Mouse (Mus musculus): ENCODE measurements at regions not wholly inside any gene's neighbourhood (a gene's known extent, or its start where the extent isn't known, plus 50 kb on each side); places are given as distances from the start of the nearest gene placed in this dataset.

DNA sequence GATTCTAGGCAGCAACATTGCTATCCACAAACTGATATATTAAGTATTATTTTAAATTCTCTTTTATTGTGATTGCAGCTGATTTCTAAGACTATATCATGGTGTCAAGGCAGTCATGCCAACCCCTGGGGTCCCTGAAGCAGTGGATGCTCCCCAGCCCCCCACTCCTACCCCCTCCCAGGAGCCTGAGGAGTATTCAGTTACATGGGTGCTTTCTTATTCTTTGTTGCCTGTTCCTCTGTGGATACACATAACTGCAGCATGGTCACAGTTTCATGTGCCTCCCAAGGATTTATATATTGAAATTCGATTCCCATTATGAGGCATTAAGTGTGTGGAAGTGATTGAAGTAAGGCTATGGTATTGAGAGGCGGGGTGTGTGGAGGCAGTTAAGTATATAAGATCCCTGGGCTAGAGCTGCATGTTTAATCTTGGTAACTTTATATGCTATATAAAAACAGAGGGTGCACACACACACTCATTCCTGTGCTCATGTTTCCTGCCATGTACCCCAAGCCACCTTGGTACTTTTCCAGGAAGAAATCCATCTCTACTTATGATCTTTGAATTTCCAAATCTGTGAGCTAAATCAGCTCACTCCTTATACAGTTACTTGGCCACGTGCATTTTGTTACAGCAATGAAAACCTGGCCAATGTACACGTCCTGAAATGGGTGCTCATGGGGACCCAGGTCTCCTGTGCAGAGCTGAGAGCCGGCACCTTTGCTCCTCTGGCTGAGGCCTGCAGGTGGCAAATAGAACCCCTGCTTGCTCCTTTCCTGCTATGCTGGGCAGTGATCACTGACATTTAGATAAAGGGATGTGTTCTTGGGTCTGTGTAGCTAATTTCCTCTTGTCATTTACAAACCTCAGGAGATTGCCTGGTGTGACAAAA lies 259.0 kb downstream of the Nek10 start:
- TF ChIP-seq CTCF (IDR thresholded peaks at IDR 0.05; ENCODE audit: extremely low read depth, insufficient read depth, low read length) (no peak), POLR2A (IDR thresholded peaks at IDR 0.05; ENCODE audit: extremely low read depth, insufficient read depth, low read length) (no peak)
